Mouse (Mus musculus) liver, embryonic 16.5 days (tissue): ENCODE measurements around the gene Hc. TPM values are rescaled to one million over a fixed set of nuclear protein-coding genes. Genes with fewer than 3 reads are reported as not detected.

Experiments used
- ATAC-seq: fragments of 200-750 bp; cut with Nextera tagmentation; 2 replicates; pipeline ENCODE4 v1.8.0; 2017; ENCODE audit warnings: low read depth, mild to moderate bottlenecking, moderate number of reproducible peaks, moderate library complexity
- H3K27ac ChIP-seq: fragments of 300-500 bp; sonication (generic); 2 replicates; pipeline ENCODE4 v1.5.1; 2014; ENCODE audit warnings: mild to moderate bottlenecking, low read length
- H3K27me3 ChIP-seq: fragments of 300-500 bp; sonication (generic); 2 replicates; pipeline ENCODE4 v1.6.1; 2014; ENCODE audit warnings: low read depth, low read length, mixed read lengths; ENCODE audit not compliant: control insufficient read depth, insufficient read depth
- H3K36me3 ChIP-seq: fragments of 300-500 bp; sonication (generic); 2 replicates; pipeline ENCODE4 v1.6.1; 2014; ENCODE audit warnings: mild to moderate bottlenecking; ENCODE audit not compliant: control insufficient read depth, insufficient read depth
- H3K4me1 ChIP-seq: fragments of 300-500 bp; sonication (generic); 2 replicates; pipeline ENCODE4 v1.6.1; 2014; ENCODE audit warnings: low read depth, low read length, mixed read lengths; ENCODE audit not compliant: control insufficient read depth
- H3K4me2 ChIP-seq: fragments of 300-500 bp; sonication (generic); 2 replicates; pipeline ENCODE4 v1.6.1; 2014; ENCODE audit warnings: low read depth, low read length, mixed read lengths
- H3K4me3 ChIP-seq: fragments of 300-500 bp; sonication (generic); 2 replicates; pipeline ENCODE4 v1.5.1; 2014; ENCODE audit warnings: low read depth, mild to moderate bottlenecking, low read length
- H3K9ac ChIP-seq: fragments of 300-500 bp; sonication (generic); 2 replicates; pipeline ENCODE4 v1.6.1; 2014; ENCODE audit warnings: low read depth, low read length
- H3K9me3 ChIP-seq: fragments of 300-500 bp; sonication (generic); replicated peaks from 2 replicates; pipeline ENCODE4 v1.6.1; 2016; ENCODE audit warnings: low read length; ENCODE audit not compliant: control insufficient read depth
- WGBS: fragments of 180-500 bp; shearing (Covaris S2); extraction: QIAGEN DNeasy Blood & Tissue Kit; methylation state at CpG from one replicate; pipeline ENCODE4 v1.1.7; 2014; ENCODE audit not compliant: insufficient replicate concordance; 5-methylcytosine and 5-hydroxymethylcytosine counted together
- polyA plus RNA-seq: library from polyadenylated mRNA; unstranded; fragments of >200 nt; fragmentation: Nextera tagmentation; extraction: Ambion mirVana; gene quantifications from 2 replicates; pipeline ENCODE4 v1.2.1, GENCODE M21; 2015

Hc gene
- polyA plus RNA-seq, 1 experiment from 2014 or later, result 72.4 TPM

GRCm38 (mm10) chr2:34992729-34993695 is 68.2 kb downstream of the Hc start:
- no peak overlapping the region for H3K4me2 ChIP-seq
- H3K4me1 ChIP-seq, result no peaks in the 10 kb centered on the region
- no peak for ATAC-seq
- H3K27ac ChIP-seq, result no peak overlapping the region
- H3K9ac ChIP-seq, result no peak overlapping the region
- 22% methylated on average over 9 of the region's 9 CpGs for WGBS
- H3K36me3 ChIP-seq, result no peaks in the 10 kb centered on the region
- H3K9me3 ChIP-seq, result no peaks in the 10 kb centered on the region
- H3K4me3 ChIP-seq, result no peak overlapping the region
- no peaks in the 10 kb centered on the region for H3K27me3 ChIP-seq

- ATAC-seq, result no peak
- H3K4me1 ChIP-seq, result no peaks in the 10 kb centered on the region
Measured at GRCm38 (mm10) chr2:34991966-34992365, 69.3 kb downstream of the Hc start.

GRCm38 (mm10) chr2:34989749-34990148 is 71.5 kb downstream of the Hc start:
- ATAC-seq, result no peak
- H3K9ac ChIP-seq, result no peak overlapping the region
- no peaks in the 10 kb centered on the region for H3K36me3 ChIP-seq
- no peak overlapping the region for H3K27ac ChIP-seq
- WGBS, result 59% methylated on average over 1 of the region's 1 CpGs
- H3K4me3 ChIP-seq, result no peak overlapping the region
- no peaks in the 10 kb centered on the region for H3K9me3 ChIP-seq
- no peaks in the 10 kb centered on the region for H3K4me1 ChIP-seq
- H3K4me2 ChIP-seq, result no peak overlapping the region
- no peaks in the 10 kb centered on the region for H3K27me3 ChIP-seq

More at GRCm38 (mm10) chr2:34991966-34992365, 69.3 kb downstream of the Hc start:
- Histone ChIP-seq H3K9ac (no peak overlapping the region), H3K36me3 (no peaks in the 10 kb centered on the region), H3K27ac (no peak overlapping the region), H3K9me3 (no peaks in the 10 kb centered on the region), H3K4me3 (no peak overlapping the region), H3K4me2 (no peak overlapping the region), H3K27me3 (no peaks in the 10 kb centered on the region)
- WGBS, result 56% methylated on average over 3 of the region's 3 CpGs

GRCm38 (mm10) chr2:34987595-34987994 is 73.6 kb downstream of the Hc start:
- Histone ChIP-seq H3K36me3 (no peaks in the 10 kb centered on the region), H3K4me1 (peaks cover 2% of the 10 kb centered on the region; the same call in 1 of the 2 replicates), H3K9me3 (no peaks in the 10 kb centered on the region), H3K9ac (no peak overlapping the region), H3K27ac (no peak overlapping the region), H3K4me2 (no peak overlapping the region), H3K27me3 (no peaks in the 10 kb centered on the region), H3K4me3 (no peak overlapping the region)
- ATAC-seq, result no peak
- 52% methylated on average over 1 of the region's 1 CpGs for WGBS

GRCm38 (mm10) chr2:34984885-34985284 is 76.4 kb downstream of the Hc start:
- Histone ChIP-seq H3K4me3 (no peak overlapping the region), H3K9me3 (no peaks in the 10 kb centered on the region), H3K27me3 (no peaks in the 10 kb centered on the region), H3K9ac (no peak overlapping the region), H3K4me2 (no peak overlapping the region), H3K36me3 (no peaks in the 10 kb centered on the region), H3K27ac (no peak overlapping the region), H3K4me1 (peaks cover 2% of the 10 kb centered on the region; the same call in 1 of the 2 replicates)
- 56% methylated on average over 8 of the region's 8 CpGs for WGBS
- ATAC-seq, result no peak

GRCm38 (mm10) chr2:34982906-34983698 is 78.1 kb downstream of the Hc start:
- H3K4me1 ChIP-seq, result peaks cover 8% of the 10 kb centered on the region; the same call in 1 of the 2 replicates
- H3K9ac ChIP-seq, result no peak overlapping the region
- no peak overlapping the region for H3K27ac ChIP-seq
- no peaks in the 10 kb centered on the region for H3K27me3 ChIP-seq
- no peaks in the 10 kb centered on the region for H3K9me3 ChIP-seq
- no peak overlapping the region for H3K4me2 ChIP-seq
- WGBS, result 43% methylated on average over 11 of the region's 11 CpGs
- H3K36me3 ChIP-seq, result no peaks in the 10 kb centered on the region
- ATAC-seq, result peak; percentile 73; the same call in 1 of the 2 replicates
- no peak overlapping the region for H3K4me3 ChIP-seq

GRCm38 (mm10) chr2:34982096-34982724 is 79.0 kb downstream of the Hc start:
- 61% methylated on average over 14 of the region's 14 CpGs for WGBS
- H3K27me3 ChIP-seq, result no peaks in the 10 kb centered on the region
- no peak overlapping the region for H3K9ac ChIP-seq
- H3K4me3 ChIP-seq, result no peak overlapping the region
- no peaks in the 10 kb centered on the region for H3K36me3 ChIP-seq
- no peak for ATAC-seq
- H3K4me2 ChIP-seq, result no peak overlapping the region
- H3K9me3 ChIP-seq, result no peaks in the 10 kb centered on the region
- peaks cover 10% of the 10 kb centered on the region for H3K4me1 ChIP-seq
- no peak overlapping the region for H3K27ac ChIP-seq

- ATAC-seq, result 0 out of 2 replicates have a peak, but pooled peaks have one; percentile 35
- no peak overlapping the region for H3K4me2 ChIP-seq
- no peaks in the 10 kb centered on the region for H3K36me3 ChIP-seq
- H3K27ac ChIP-seq, result peak overlapping the region; percentile 17; the same call in 1 of the 2 replicates
- no peak overlapping the region for H3K4me3 ChIP-seq
- WGBS, result 11% methylated on average over 3 of the region's 3 CpGs
- peaks cover 10% of the 10 kb centered on the region for H3K4me1 ChIP-seq
- H3K27me3 ChIP-seq, result no peaks in the 10 kb centered on the region
- H3K9me3 ChIP-seq, result no peaks in the 10 kb centered on the region
- H3K9ac ChIP-seq, result no peak overlapping the region
Measured at GRCm38 (mm10) chr2:34979459-34980011, 81.7 kb downstream of the Hc start.
